Mouse (Mus musculus) heart, embryonic 13.5 days (tissue): ENCODE data around the gene Itga9. TPM values are rescaled to one million over a fixed set of nuclear protein-coding genes. Genes with fewer than 3 reads are reported as not detected.

ENCODE experiments used
- ATAC-seq: fragments of 200-750 bp; cut with Nextera tagmentation; 2 replicates; pipeline ENCODE4 v1.8.0; 2017; ENCODE audit warnings: moderate TSS enrichment; ENCODE audit not compliant: insufficient number of reproducible peaks, low FRiP score, low TSS enrichment; ENCODE audit errors: extremely low read depth
- H3K27ac ChIP-seq: fragments of 300-500 bp; sonication (generic); replicated peaks from 2 replicates; pipeline ENCODE4 v1.5.1; 2015; ENCODE audit warnings: moderate library complexity, mild to moderate bottlenecking, inconsistent platforms
- H3K27me3 ChIP-seq: fragments of 300-500 bp; sonication (generic); replicated peaks from 2 replicates; pipeline ENCODE4 v1.6.1; 2015; ENCODE audit warnings: mild to moderate bottlenecking, inconsistent platforms
- H3K36me3 ChIP-seq: fragments of 300-500 bp; sonication (generic); 2 replicates; pipeline ENCODE4 v1.6.1; 2015; ENCODE audit warnings: mild to moderate bottlenecking, inconsistent platforms
- H3K4me1 ChIP-seq: fragments of 300-500 bp; sonication (generic); 2 replicates; pipeline ENCODE4 v1.6.1; 2015; ENCODE audit warnings: inconsistent platforms
- H3K4me2 ChIP-seq: fragments of 300-500 bp; sonication (generic); 2 replicates; pipeline ENCODE4 v1.6.1; 2015; ENCODE audit warnings: inconsistent platforms, mild to moderate bottlenecking, moderate library complexity
- H3K4me3 ChIP-seq: fragments of 300-500 bp; sonication (generic); 2 replicates; pipeline ENCODE4 v1.5.1; 2015; ENCODE audit warnings: moderate library complexity, mild to moderate bottlenecking, inconsistent platforms
- H3K9ac ChIP-seq: fragments of 300-500 bp; sonication (generic); 2 replicates; pipeline ENCODE4 v1.6.1; 2015; ENCODE audit warnings: inconsistent platforms, mild to moderate bottlenecking, moderate library complexity
- H3K9me3 ChIP-seq: fragments of 300-500 bp; sonication (generic); 2 replicates; pipeline ENCODE4 v1.6.1; 2016; ENCODE audit warnings: inconsistent platforms
- WGBS: fragments of 180-500 bp; shearing (Covaris S2); methylation state at CpG from one replicate; pipeline ENCODE4 v1.1.7; 2015; ENCODE audit warnings: mixed read lengths; 5-methylcytosine and 5-hydroxymethylcytosine counted together
- polyA plus RNA-seq: library from polyadenylated mRNA; unstranded; fragments of >200 nt; fragmentation: Nextera tagmentation; extraction: Ambion mirVana; gene quantifications from 2 replicates; pipeline ENCODE4 v1.2.1, GENCODE M21; 2015

Gene Itga9
- polyA plus RNA-seq, 1 experiment from 2014 or later, result 6.5 TPM

DNA sequence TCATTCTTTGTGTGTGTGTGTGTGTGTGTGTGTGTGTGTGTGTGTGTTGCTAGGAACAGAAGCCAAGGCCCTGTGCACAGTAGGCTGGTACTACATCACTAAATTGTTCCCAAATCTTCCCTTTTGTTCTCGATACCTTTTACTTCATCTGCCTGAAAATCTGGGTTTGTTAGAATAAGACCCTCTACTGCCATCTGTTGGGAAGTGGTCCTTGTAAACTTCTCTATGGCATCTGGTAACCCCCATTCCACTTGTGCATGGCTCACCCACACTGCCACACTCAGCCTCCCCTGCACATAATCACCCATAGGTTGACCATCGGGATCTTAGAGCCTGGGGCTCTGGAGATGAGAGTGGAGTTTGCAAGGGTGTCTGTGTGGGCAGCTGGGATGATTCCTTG is 288.6 kb downstream of the Itga9 start:
- Histone ChIP-seq H3K4me2 (no peak overlapping the region), H3K4me1 (peaks cover 23% of the 10 kb centered on the region), H3K9me3 (no peaks in the 10 kb centered on the region), H3K4me3 (no peak overlapping the region), H3K27me3 (no peaks in the 10 kb centered on the region), H3K27ac (no peak overlapping the region), H3K9ac (no peak overlapping the region), H3K36me3 (peaks cover 33% of the 10 kb centered on the region)
- no peak for ATAC-seq
- WGBS, result 56% methylated on average over 2 of the region's 2 CpGs

DNA sequence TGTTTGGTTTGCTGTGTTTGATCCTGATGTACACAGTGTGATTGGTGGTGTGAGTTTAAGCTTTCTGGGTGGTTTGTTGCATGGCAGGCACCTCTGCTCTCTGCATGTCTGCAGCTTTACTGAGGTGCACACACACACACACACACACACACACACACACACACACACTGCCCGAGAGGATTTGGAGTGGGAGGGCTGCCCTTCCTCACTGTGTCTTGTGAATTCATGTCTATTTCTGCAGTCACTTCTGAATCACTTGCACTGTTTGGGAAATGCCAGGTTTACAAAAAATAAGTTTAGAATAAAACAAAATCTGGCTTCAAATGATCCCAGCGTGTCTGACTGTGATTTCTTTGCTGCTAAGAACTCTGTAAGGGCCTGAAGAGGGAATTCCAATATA is 294.2 kb downstream of the Itga9 start:
- peaks cover 5% of the 10 kb centered on the region; the same call in 1 of the 2 replicates for H3K4me1 ChIP-seq
- no peak overlapping the region for H3K4me3 ChIP-seq
- no peak overlapping the region for H3K9ac ChIP-seq
- H3K4me2 ChIP-seq, result no peak overlapping the region
- H3K36me3 ChIP-seq, result peaks cover 18% of the 10 kb centered on the region
- no peak for ATAC-seq
- no peaks in the 10 kb centered on the region for H3K9me3 ChIP-seq
- H3K27ac ChIP-seq, result no peak overlapping the region
- H3K27me3 ChIP-seq, result no peaks in the 10 kb centered on the region
- 66% methylated on average over 2 of the region's 2 CpGs for WGBS

DNA sequence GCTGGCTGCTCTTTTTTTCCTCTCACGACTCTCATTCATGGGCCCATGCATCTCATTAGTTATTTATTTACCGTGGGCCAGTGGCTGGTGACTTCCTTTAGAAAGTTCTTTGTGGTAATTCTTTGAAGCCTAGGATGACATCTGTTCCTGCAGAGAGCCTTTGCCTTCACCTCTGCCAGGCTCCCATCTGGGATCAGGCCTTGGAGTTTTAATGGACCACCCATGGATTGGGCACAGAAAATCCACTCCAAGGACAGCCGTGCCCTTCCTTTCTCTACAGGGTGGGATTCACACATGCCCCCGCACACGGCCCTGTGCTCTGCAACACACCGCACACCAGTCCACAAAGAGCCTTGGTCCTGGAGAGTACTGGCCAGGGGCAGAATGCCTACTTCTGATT is 295.4 kb downstream of the Itga9 start:
- 82% methylated on average over 6 of the region's 6 CpGs for WGBS
- peaks cover 17% of the 10 kb centered on the region for H3K36me3 ChIP-seq
- no peak for ATAC-seq
- no peaks in the 10 kb centered on the region for H3K27me3 ChIP-seq
- peaks cover 5% of the 10 kb centered on the region; the same call in 1 of the 2 replicates for H3K4me1 ChIP-seq
- no peak overlapping the region for H3K9ac ChIP-seq
- no peak overlapping the region for H3K27ac ChIP-seq
- no peaks in the 10 kb centered on the region for H3K9me3 ChIP-seq
- no peak overlapping the region for H3K4me3 ChIP-seq
- no peak overlapping the region for H3K4me2 ChIP-seq

GRCm38 (mm10) chr9:118907934-118908620 is 301.6 kb downstream of the Itga9 start:
- H3K4me3 ChIP-seq, result no peak overlapping the region
- no peaks in the 10 kb centered on the region; the same call in 1 of the 2 replicates for H3K27me3 ChIP-seq
- no peak overlapping the region for H3K9ac ChIP-seq
- 47% methylated on average over 18 of the region's 18 CpGs for WGBS
- H3K9me3 ChIP-seq, result no peaks in the 10 kb centered on the region
- ATAC-seq, result no peak
- H3K36me3 ChIP-seq, result no peaks in the 10 kb centered on the region
- peaks cover 7% of the 10 kb centered on the region for H3K4me1 ChIP-seq
- no peak overlapping the region for H3K4me2 ChIP-seq
- H3K27ac ChIP-seq, result no peak overlapping the region

- H3K9ac ChIP-seq, result no peak overlapping the region
- no peak for ATAC-seq
- H3K9me3 ChIP-seq, result no peaks in the 10 kb centered on the region; the same call in 1 of the 2 replicates
- no peak overlapping the region for H3K4me3 ChIP-seq
- H3K36me3 ChIP-seq, result no peaks in the 10 kb centered on the region
- H3K27ac ChIP-seq, result no peak overlapping the region
- H3K27me3 ChIP-seq, result no peaks in the 10 kb centered on the region
- H3K4me1 ChIP-seq, result peaks cover 4% of the 10 kb centered on the region
- H3K4me2 ChIP-seq, result no peak overlapping the region
- WGBS, result 85% methylated on average over 9 of the region's 9 CpGs
Measured at GRCm38 (mm10) chr9:118913048-118913447, 306.6 kb downstream of the Itga9 start.

- Histone ChIP-seq H3K4me3 (no peak overlapping the region), H3K36me3 (no peaks in the 10 kb centered on the region), H3K4me1 (no peaks in the 10 kb centered on the region), H3K9me3 (no peaks in the 10 kb centered on the region; the same call in 1 of the 2 replicates), H3K9ac (no peak overlapping the region), H3K27ac (no peak overlapping the region), H3K4me2 (no peak overlapping the region), H3K27me3 (no peaks in the 10 kb centered on the region)
- ATAC-seq, result no peak
- WGBS, result 57% methylated on average over 3 of the region's 3 CpGs
Measured at GRCm38 (mm10) chr9:118913613-118914012, 307.1 kb downstream of the Itga9 start.

DNA sequence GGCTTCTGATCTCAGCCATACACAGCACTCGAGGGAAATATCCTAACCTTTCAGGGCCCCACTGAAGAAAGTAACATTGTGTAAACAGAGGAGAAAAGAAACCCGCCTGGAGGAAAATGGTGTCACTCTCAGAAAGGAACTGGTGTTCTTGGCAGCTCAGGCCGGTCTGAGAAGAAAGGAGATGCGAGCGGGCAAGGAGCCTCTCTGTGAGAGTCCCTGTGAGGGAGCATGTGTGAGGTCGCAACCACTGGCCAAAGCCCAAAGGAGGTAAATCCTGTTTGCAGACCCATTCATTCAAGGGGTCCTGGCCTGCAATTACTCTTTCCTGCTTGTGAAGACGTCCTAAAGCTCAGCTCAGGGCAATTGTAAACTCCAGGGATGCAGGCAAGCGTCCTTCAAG is 308.1 kb downstream of the Itga9 start:
- no peak overlapping the region for H3K4me2 ChIP-seq

DNA sequence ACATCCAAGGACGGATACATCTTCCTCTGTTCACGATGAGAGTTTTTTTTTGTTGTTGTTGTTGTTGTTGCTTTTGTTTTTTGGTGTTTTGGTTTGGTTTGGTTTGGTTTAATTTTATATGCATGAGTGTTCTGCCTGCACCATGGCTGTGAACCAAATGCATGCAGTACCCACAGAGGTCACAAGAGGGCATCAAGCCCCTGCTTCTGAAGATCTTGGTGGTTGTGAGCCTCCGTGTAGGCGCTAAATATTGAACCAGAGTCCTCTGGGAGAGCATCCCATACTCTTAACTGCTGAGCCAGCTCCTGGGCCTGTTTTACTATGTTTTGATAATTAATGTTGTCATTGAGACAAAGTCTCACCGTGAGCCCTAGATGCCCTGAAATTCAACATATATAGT is 308.8 kb downstream of the Itga9 start:
- no peak overlapping the region for H3K4me3 ChIP-seq
- H3K4me2 ChIP-seq, result no peak overlapping the region
- H3K36me3 ChIP-seq, result no peaks in the 10 kb centered on the region
- peaks cover 7% of the 10 kb centered on the region; the same call in 1 of the 2 replicates for H3K27me3 ChIP-seq
- H3K27ac ChIP-seq, result no peak overlapping the region
- no peaks in the 10 kb centered on the region; the same call in 1 of the 2 replicates for H3K9me3 ChIP-seq
- 47% methylated on average over 5 of the region's 5 CpGs for WGBS
- H3K9ac ChIP-seq, result no peak overlapping the region
- no peaks in the 10 kb centered on the region for H3K4me1 ChIP-seq
- ATAC-seq, result no peak

More for the DNA sequence above, 308.1 kb downstream of the Itga9 start:
- Histone ChIP-seq H3K27ac (no peak overlapping the region), H3K27me3 (peaks cover 4% of the 10 kb centered on the region; the same call in 1 of the 2 replicates), H3K36me3 (no peaks in the 10 kb centered on the region), H3K4me3 (no peak overlapping the region), H3K9ac (no peak overlapping the region), H3K9me3 (no peaks in the 10 kb centered on the region; the same call in 1 of the 2 replicates), H3K4me1 (no peaks in the 10 kb centered on the region)
- no peak for ATAC-seq
- WGBS, result 48% methylated on average over 8 of the region's 8 CpGs

DNA sequence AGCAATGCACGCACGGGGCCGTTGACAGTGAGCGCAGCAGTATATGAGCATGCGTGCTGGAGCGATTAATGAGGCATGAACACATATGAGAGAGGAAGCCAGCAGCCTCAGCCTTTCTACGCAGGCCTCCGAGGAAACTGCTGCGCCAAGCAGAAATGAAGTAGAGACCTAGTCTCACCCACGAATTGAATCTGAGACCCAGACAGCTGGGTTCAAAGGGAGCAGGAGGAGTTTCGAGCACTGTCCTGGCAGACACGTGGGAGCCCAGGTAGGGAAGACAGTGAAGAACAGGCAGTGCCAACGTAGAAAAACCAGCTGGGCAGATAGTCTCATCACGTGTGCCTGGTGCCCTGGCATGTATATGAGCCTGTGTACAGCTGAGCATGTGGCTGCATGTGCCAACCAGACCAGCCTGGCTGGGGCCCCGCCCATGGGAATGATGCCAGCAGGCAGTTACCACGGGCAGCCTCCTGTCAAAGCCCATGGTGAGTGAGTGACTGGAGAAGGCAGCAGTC is 313.2 kb downstream of the Itga9 start:
- Histone ChIP-seq H3K36me3 (no peaks in the 10 kb centered on the region), H3K9ac (no peak overlapping the region), H3K4me2 (no peak overlapping the region), H3K27ac (no peak overlapping the region), H3K9me3 (no peaks in the 10 kb centered on the region; the same call in 1 of the 2 replicates), H3K27me3 (peaks cover 7% of the 10 kb centered on the region; the same call in 1 of the 2 replicates), H3K4me3 (no peak overlapping the region), H3K4me1 (peaks cover 10% of the 10 kb centered on the region)
- WGBS, result 73% methylated on average over 16 of the region's 16 CpGs
- no peak for ATAC-seq

- H3K27ac ChIP-seq, result no peak overlapping the region
- H3K4me2 ChIP-seq, result no peak overlapping the region
- no peaks in the 10 kb centered on the region for H3K9me3 ChIP-seq
- H3K4me3 ChIP-seq, result no peak overlapping the region
- ATAC-seq, result no peak
- peaks cover 16% of the 10 kb centered on the region for H3K4me1 ChIP-seq
- H3K36me3 ChIP-seq, result no peaks in the 10 kb centered on the region
- H3K27me3 ChIP-seq, result peaks cover 7% of the 10 kb centered on the region; the same call in 1 of the 2 replicates
- no peak overlapping the region for H3K9ac ChIP-seq
- WGBS, result 34% methylated on average over 12 of the region's 12 CpGs
Measured at GRCm38 (mm10) chr9:118920798-118921515, 314.5 kb downstream of the Itga9 start.

DNA sequence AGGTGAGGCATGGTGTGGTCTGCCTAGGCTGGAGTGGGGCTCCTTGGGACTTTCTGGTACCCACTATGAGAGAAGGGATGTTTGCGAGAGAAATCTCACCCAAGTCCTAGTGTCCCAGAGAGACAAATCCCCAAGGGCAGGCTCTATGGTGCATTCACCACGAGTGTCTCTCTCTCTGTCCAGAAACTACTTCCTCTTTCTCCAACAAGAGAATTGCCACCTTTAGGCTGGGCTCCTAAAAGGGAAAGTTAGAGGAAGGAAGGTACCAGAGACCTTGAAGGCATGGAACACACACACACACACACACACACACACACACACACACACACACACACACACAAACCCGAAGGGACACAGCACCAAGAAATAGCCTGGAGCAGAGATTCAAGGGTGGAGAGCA is 315.4 kb downstream of the Itga9 start:
- Histone ChIP-seq H3K9me3 (no peaks in the 10 kb centered on the region), H3K4me2 (no peak overlapping the region), H3K27me3 (peaks cover 7% of the 10 kb centered on the region; the same call in 1 of the 2 replicates), H3K4me1 (peaks cover 16% of the 10 kb centered on the region), H3K36me3 (no peaks in the 10 kb centered on the region), H3K4me3 (no peak overlapping the region), H3K27ac (no peak overlapping the region), H3K9ac (no peak overlapping the region)
- 63% methylated on average over 3 of the region's 3 CpGs for WGBS
- no peak for ATAC-seq
